Mouse (Mus musculus) thymus, adult 2 months (tissue): Measurements from ENCODE around the gene Sp7. TPM values are rescaled to one million over a fixed set of nuclear protein-coding genes. Genes with fewer than 3 reads are reported as not detected.

Experiments used
- DNase-seq: peaks from one replicate; pipeline ENCODE4 v3.0.0; 2021
- H3K27ac ChIP-seq: fragments of 200-500 bp; 2 replicates; pipeline ENCODE4 v1.5.1; 2012; ENCODE audit warnings: low read length, control low read depth; ENCODE audit not compliant: control insufficient read depth, insufficient read depth
- H3K27me3 ChIP-seq: fragments of 200-500 bp; 2 replicates; pipeline ENCODE4 v1.6.1; 2012; ENCODE audit warnings: mild to moderate bottlenecking, low read length, moderate library complexity, mixed read lengths; ENCODE audit not compliant: control insufficient read depth, insufficient read depth
- H3K36me3 ChIP-seq: fragments of 200-500 bp; 2 replicates; pipeline ENCODE4 v1.6.1; 2012; ENCODE audit warnings: mild to moderate bottlenecking, low read length, moderate library complexity; ENCODE audit not compliant: control insufficient read depth, insufficient read depth
- H3K4me1 ChIP-seq: fragments of 200-500 bp; replicated peaks from 2 replicates; pipeline ENCODE4 v1.6.1; 2012; ENCODE audit warnings: low read length; ENCODE audit not compliant: control insufficient read depth, insufficient read depth
- H3K4me3 ChIP-seq: fragments of 200-500 bp; 2 replicates; pipeline ENCODE4 v1.5.1; 2012; ENCODE audit warnings: mild to moderate bottlenecking, low read length, control low read depth, moderate library complexity; ENCODE audit not compliant: control insufficient read depth, insufficient read depth
- CTCF ChIP-seq: fragments of 200-500 bp; IDR thresholded peaks from 2 replicates; pipeline ENCODE4 v1.5.1; 2012; ENCODE audit warnings: mild to moderate bottlenecking, control low read depth, low read length, moderate library complexity, borderline replicate concordance; ENCODE audit not compliant: control insufficient read depth, poor library complexity, insufficient read depth; ENCODE audit errors: extremely low read depth
- POLR2A ChIP-seq: fragments of 200-500 bp; IDR thresholded peaks from 2 replicates; pipeline ENCODE4 v1.6.1; 2012; ENCODE audit warnings: mild to moderate bottlenecking, low read length, control low read depth, moderate library complexity; ENCODE audit not compliant: control insufficient read depth, poor library complexity, insufficient read depth; ENCODE audit errors: extremely low read depth
- WGBS: fragments of 180-500 bp; shearing (Covaris S2); methylation state at CpG from one replicate; pipeline ENCODE4 v1.1.7; 2018; 5-methylcytosine and 5-hydroxymethylcytosine counted together
- polyA plus RNA-seq: library from polyadenylated mRNA; depleted of rRNA; stranded (reverse); fragments of >200 nt; gene quantifications from 2 replicates; pipeline ENCODE4 v1.2.3, GENCODE M21; 2012; rRNA removed

The Sp7 gene
- polyA plus RNA-seq = 0.13 and 0.23 TPM in 2 replicates

DNA sequence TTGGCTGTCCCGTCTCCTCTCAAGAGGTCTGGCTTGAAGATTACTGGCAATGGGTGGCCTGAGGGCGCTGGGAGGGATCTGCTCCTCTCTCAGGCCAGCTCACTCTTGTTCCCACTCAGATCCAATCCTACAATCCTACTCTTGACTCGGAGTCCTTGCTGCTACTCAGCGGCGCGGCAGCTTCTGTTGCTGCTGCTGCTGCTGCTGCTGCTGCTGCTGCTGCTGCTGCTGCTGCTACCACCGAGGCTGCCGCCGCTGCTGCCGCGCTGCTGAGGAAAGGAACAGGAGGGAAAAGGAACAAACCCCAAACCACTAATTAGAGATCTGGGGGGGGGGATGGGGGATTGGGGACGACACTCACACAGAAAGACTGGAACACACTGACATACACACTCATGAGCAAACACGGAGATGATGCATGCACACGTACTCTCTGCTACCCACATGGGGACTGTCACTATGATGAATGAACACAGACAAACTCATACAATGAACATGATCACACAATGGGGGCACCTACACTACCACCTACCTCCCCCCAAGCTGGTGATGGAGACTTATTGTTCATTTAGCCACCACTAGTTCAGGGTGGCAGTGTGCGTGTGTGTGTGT, at the start of gene Sp7:
Gene Sp7 (minus strand): TSS at position 450 of the 612 bp plus-strand sequence.
- TF ChIP-seq CTCF (no peak), POLR2A (no peak)
- WGBS = 10% methylated on average over 15 of the region's 15 CpGs
- no peak for DNase-seq
- no peaks in the 10 kb centered on the region for H3K4me1 ChIP-seq
- H3K27ac ChIP-seq = no peak within 1 kb of the TSS
- H3K4me3 ChIP-seq = no peak within 1 kb of the TSS
- H3K27me3 ChIP-seq = peaks cover 5% of the 10 kb centered on the region
- H3K36me3 ChIP-seq = no peaks in the 10 kb centered on the region

DNA sequence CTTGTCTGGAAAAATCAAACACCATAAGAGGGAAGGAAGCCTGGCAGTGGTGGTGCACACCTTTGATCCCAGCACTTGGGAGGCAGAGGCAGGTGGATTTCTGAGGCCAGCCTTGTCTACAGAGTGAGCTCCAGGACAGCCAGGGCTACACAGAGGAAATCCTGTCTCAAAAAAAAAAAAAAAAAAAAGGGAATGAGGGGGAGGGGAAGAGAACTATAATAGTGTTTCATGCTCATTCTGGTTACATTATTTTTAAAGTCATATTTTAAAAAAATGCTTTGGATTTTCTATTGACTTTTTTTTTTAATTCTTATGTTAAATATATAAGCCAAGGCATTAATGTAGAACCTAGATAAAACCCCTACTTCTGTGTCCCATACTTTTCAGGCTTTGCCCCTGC, 46.7 kb upstream of the Sp7 start:
- Histone ChIP-seq H3K36me3 (peaks cover 36% of the 10 kb centered on the region), H3K27ac (no peak overlapping the region), H3K27me3 (no peaks in the 10 kb centered on the region), H3K4me1 (peaks cover 11% of the 10 kb centered on the region), H3K4me3 (no peak overlapping the region)
- no peak for DNase-seq
- TF ChIP-seq CTCF (no peak), POLR2A (no peak)

- Histone ChIP-seq H3K4me1 (peaks cover 18% of the 10 kb centered on the region), H3K36me3 (peaks cover 47% of the 10 kb centered on the region), H3K27me3 (no peaks in the 10 kb centered on the region), H3K4me3 (no peak overlapping the region), H3K27ac (no peak overlapping the region)
- DNase-seq = no peak
- TF ChIP-seq POLR2A (no peak), CTCF (no peak)
- WGBS = 93% methylated on average over 1 of the region's 1 CpGs
Measured at GRCm38 (mm10) chr15:102411077-102411476, 44.1 kb upstream of the Sp7 start.

DNA sequence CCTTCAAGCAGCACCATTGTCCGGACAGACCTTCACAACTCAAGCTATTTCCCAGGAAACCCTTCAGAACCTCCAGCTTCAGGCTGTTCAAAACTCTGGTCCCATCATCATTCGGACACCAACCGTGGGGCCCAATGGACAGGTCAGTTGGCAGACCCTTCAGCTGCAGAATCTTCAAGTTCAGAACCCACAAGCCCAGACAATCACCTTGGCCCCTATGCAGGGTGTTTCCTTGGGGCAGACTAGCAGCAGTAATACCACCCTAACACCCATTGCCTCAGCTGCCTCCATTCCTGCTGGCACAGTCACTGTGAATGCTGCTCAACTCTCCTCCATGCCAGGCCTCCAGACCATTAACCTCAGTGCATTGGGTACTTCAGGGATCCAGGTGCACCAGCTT, 42.3 kb upstream of the Sp7 start:
- 93% methylated on average over 3 of the region's 3 CpGs for WGBS
- DNase-seq = no peak
- Histone ChIP-seq H3K27ac (no peak overlapping the region), H3K4me1 (peaks cover 18% of the 10 kb centered on the region), H3K27me3 (no peaks in the 10 kb centered on the region), H3K36me3 (peaks cover 45% of the 10 kb centered on the region), H3K4me3 (no peak overlapping the region)
- TF ChIP-seq POLR2A (no peak), CTCF (no peak)

- TF ChIP-seq CTCF (no peak), POLR2A (no peak)
- Histone ChIP-seq H3K36me3 (peaks cover 45% of the 10 kb centered on the region), H3K4me3 (no peak overlapping the region), H3K27ac (no peak overlapping the region), H3K27me3 (no peaks in the 10 kb centered on the region), H3K4me1 (peaks cover 18% of the 10 kb centered on the region)
- 77% methylated on average over 2 of the region's 2 CpGs for WGBS
- DNase-seq = no peak
Measured at GRCm38 (mm10) chr15:102408558-102409130, 41.7 kb upstream of the Sp7 start.

- no peak for DNase-seq
- no peak for TF ChIP-seq POLR2A
- TF ChIP-seq CTCF = no peak
- peaks cover 15% of the 10 kb centered on the region for H3K4me1 ChIP-seq
- H3K36me3 ChIP-seq = peaks cover 44% of the 10 kb centered on the region
- WGBS = 93% methylated on average over 10 of the region's 10 CpGs
- no peak overlapping the region for H3K27ac ChIP-seq
- no peaks in the 10 kb centered on the region for H3K27me3 ChIP-seq
- no peak overlapping the region for H3K4me3 ChIP-seq
Measured at GRCm38 (mm10) chr15:102407681-102408557, 40.9 kb upstream of the Sp7 start.
